Mouse (Mus musculus): ENCODE data around the gene Rgs5.

DNA sequence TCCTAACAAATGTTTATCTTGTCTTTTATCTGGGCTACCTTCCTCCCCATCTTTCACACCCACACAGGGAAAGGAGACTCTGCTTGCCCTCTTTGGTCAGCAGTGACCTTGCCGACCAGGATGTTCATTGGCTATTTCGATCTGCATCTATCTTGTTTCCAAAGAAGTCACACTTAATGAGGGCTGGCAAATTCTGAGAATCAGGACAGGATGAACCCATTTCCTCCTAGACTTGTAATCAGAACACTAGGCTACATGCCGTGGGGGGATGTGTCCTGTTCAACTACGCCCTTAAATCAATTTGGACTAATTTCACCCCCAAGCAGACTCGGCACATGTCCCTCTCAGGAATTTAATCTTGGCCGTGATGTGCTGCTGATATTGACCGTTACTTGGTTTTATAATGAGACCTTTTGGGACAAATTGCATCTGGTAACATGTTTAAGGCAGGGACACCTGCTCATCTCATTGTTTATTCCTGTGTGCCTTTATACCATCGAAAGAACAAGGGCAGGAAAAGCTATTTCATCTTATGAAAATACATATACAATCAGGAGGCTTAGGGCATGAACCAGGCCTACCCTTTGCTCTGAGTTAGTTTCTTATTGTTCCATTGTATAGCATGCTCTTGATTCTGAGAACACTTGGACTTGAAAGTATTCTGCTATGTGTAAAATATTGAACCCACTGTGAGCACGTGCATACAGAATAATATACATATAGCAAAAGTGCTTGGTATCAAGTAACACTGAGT is 25.3 kb downstream of the Rgs5 start:
- TF ChIP-seq TAL1 (IDR thresholded peaks at IDR 0.05; ENCODE audit: low read length) (no peak), GATA1 (IDR thresholded peaks at IDR 0.05; ENCODE audit: low read length) (no peak)
